Comparison of ENCODE assay signal across 12 mouse cellular contexts in the genomic region with DNA sequence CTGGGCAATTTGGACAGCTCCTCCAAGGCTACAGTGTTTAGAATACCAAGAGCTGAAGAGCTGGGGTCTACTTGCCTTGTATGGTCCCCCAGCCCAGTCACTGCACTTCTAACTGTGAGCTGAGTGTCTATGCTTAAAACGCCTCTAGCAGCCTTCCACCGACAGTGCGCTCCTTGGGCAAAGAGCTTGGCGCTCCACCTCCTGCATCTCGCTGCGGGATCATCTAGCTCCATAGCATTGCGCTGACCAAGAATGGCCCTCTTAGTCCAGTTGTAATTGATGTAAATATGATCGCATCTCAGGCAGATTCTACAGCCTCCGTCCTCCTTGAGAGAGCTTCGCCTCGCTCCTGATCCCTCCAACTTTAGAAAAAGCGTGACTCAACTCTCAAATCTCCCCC. TPM values are rescaled to one million over a fixed set of nuclear protein-coding genes. Genes with fewer than 3 reads are reported as not detected.
DNase-seq lines count a peak whose midpoint lies in the region; ATAC-seq and TF ChIP-seq lines count a peak whose summit lies in the region.
"Had no signal": no experiment of that assay in that cellular context is flagged by ENCODE, and none has a peak within 500 bp of the region (broad histone marks: within the 10 kb centered on the region; RNA-seq: fewer than 3 reads in every experiment).

No protein-coding gene starts in this region.

- H3K4me1 ChIP-seq in forebrain, embryonic 11.5 days (replicated peaks; ENCODE audit: control insufficient read depth, insufficient read depth, low read length), result peaks cover 4% of the 10 kb centered on the region; the same call in 1 of the 2 replicates
- peaks cover 19% of the 10 kb centered on the region for H3K4me1 ChIP-seq in forebrain, embryonic 10.5 days
- H3K4me1 ChIP-seq in cerebellum, adult 2 months (ENCODE audit: control insufficient read depth, insufficient read depth, low read length), result peaks cover 4% of the 10 kb centered on the region; the same call in 1 of the 2 replicates
- H3K4me1 ChIP-seq in hindbrain, embryonic 12.5 days, result peaks cover 6% of the 10 kb centered on the region; the same call in 1 of the 2 replicates
- H3K4me1 ChIP-seq in neural tube, embryonic 13.5 days (replicated peaks), result peaks cover 18% of the 10 kb centered on the region
- H3K4me1 ChIP-seq in heart, embryonic 10.5 days, result peaks cover 12% of the 10 kb centered on the region
- H3K4me1 ChIP-seq: liver, embryonic 15.5 days had no signal

- H3K27me3 ChIP-seq in forebrain, embryonic 11.5 days (ENCODE audit: control insufficient read depth, insufficient read depth, low read length), result peaks cover 18% of the 10 kb centered on the region
- H3K27me3 ChIP-seq in forebrain, embryonic 10.5 days (ENCODE audit: poor library complexity, severe bottlenecking), result peaks cover 51% of the 10 kb centered on the region
- no peaks in the 10 kb centered on the region for H3K27me3 ChIP-seq in cerebellum, adult 2 months (ENCODE audit: control insufficient read depth, insufficient read depth, low read length)
- peaks cover 32% of the 10 kb centered on the region for H3K27me3 ChIP-seq in hindbrain, embryonic 12.5 days
- peaks cover 33% of the 10 kb centered on the region for H3K27me3 ChIP-seq in neural tube, embryonic 13.5 days
- peaks cover 40% of the 10 kb centered on the region for H3K27me3 ChIP-seq in heart, embryonic 10.5 days (ENCODE audit: insufficient read depth, poor library complexity, severe bottlenecking)

- no peak for ATAC-seq in forebrain, embryonic 11.5 days (replicated peaks; ENCODE audit: low FRiP score)
- ATAC-seq in hindbrain, embryonic 12.5 days (ENCODE audit: low FRiP score), result no peak
- no peak for ATAC-seq in neural tube, embryonic 13.5 days (ENCODE audit: low read depth)
- ATAC-seq in megakaryocyte progenitor cell, adult 5-6 weeks (replicated peaks; ENCODE audit: poor library complexity), result no peak

- 10% methylated on average over 12 of the region's 12 CpGs for WGBS in forebrain, embryonic 11.5 days
- WGBS in forebrain, embryonic 10.5 days, result 11% methylated on average over 12 of the region's 12 CpGs
- 4% methylated on average over 12 of the region's 12 CpGs for WGBS in cerebellum, adult 2 months
- 17% methylated on average over 12 of the region's 12 CpGs for WGBS in hindbrain, embryonic 12.5 days
- 13% methylated on average over 12 of the region's 12 CpGs for WGBS in neural tube, embryonic 13.5 days
- WGBS in heart, embryonic 10.5 days, result 15% methylated on average over 12 of the region's 12 CpGs

- H3K9ac ChIP-seq in forebrain, embryonic 11.5 days (ENCODE audit: low read length), result no peak overlapping the region
- H3K9ac ChIP-seq in hindbrain, embryonic 12.5 days, result 0 out of 2 replicates have a peak overlapping the region, but pooled peaks have one; percentile 13
- H3K9ac ChIP-seq in neural tube, embryonic 13.5 days, result peak overlapping the region; percentile 78
- H3K9ac ChIP-seq: embryonic facial prominence, embryonic 15.5 days; heart, embryonic 13.5 days; liver, embryonic 15.5 days had no signal

- TF ChIP-seq CTCF in cerebellum, adult 2 months (IDR thresholded peaks at IDR 0.05; ENCODE audit: borderline replicate concordance, insufficient read depth, low read depth, low read length), result no peak

- H3K36me3 ChIP-seq in forebrain, embryonic 11.5 days (ENCODE audit: control insufficient read depth, insufficient read depth, low read length), result no peaks in the 10 kb centered on the region
- H3K36me3 ChIP-seq in forebrain, embryonic 10.5 days (replicated peaks), result no peaks in the 10 kb centered on the region
- no peaks in the 10 kb centered on the region for H3K36me3 ChIP-seq in hindbrain, embryonic 12.5 days
- H3K36me3 ChIP-seq in neural tube, embryonic 13.5 days, result no peaks in the 10 kb centered on the region
- no peaks in the 10 kb centered on the region for H3K36me3 ChIP-seq in heart, embryonic 10.5 days
- H3K36me3 ChIP-seq: embryonic facial prominence, embryonic 15.5 days; heart, embryonic 13.5 days; liver, embryonic 15.5 days had no signal

- no peak for TF ChIP-seq POLR2A in cerebellum, adult 2 months (IDR thresholded peaks at IDR 0.05; ENCODE audit: borderline replicate concordance, insufficient read depth, low read length)

- DNase-seq in forebrain, embryonic 11.5 days (ENCODE audit: low spot score), result peak; percentile 49
- no peak for DNase-seq in forebrain, embryonic 10.5 days (ENCODE audit: extremely low spot score, low spot score)
- peak; percentile 59 to 60 for DNase-seq in cerebellum, adult 2 months
- DNase-seq in thymus, postnatal 14 days, result no peak
- DNase-seq in heart, embryonic 10.5 days (ENCODE audit: low spot score), result no peak
- DNase-seq: thymus, postnatal 36 days had no signal

- H3K9me3 ChIP-seq in forebrain, embryonic 11.5 days (ENCODE audit: control insufficient read depth, low read length), result no peaks in the 10 kb centered on the region
- H3K9me3 ChIP-seq in forebrain, embryonic 10.5 days, result no peaks in the 10 kb centered on the region
- no peaks in the 10 kb centered on the region for H3K9me3 ChIP-seq in hindbrain, embryonic 12.5 days (replicated peaks)
- no peaks in the 10 kb centered on the region for H3K9me3 ChIP-seq in neural tube, embryonic 13.5 days
- H3K9me3 ChIP-seq in heart, embryonic 10.5 days, result no peaks in the 10 kb centered on the region
- H3K9me3 ChIP-seq: embryonic facial prominence, embryonic 15.5 days; heart, embryonic 13.5 days; liver, embryonic 15.5 days had no signal

- no peak overlapping the region for H3K4me3 ChIP-seq in forebrain, embryonic 11.5 days (ENCODE audit: low read depth, low read length)
- no peak overlapping the region for H3K4me3 ChIP-seq in forebrain, embryonic 10.5 days
- H3K4me3 ChIP-seq in cerebellum, adult 2 months (replicated peaks; ENCODE audit: insufficient read depth, low read depth, low read length), result peak overlapping the region; percentile 68
- H3K4me3 ChIP-seq in hindbrain, embryonic 12.5 days, result peak overlapping the region; percentile 62
- peak overlapping the region; percentile 60 for H3K4me3 ChIP-seq in neural tube, embryonic 13.5 days
- H3K4me3 ChIP-seq in heart, embryonic 10.5 days, result no peak overlapping the region
- H3K4me3 ChIP-seq: liver, embryonic 15.5 days had no signal

- no peak overlapping the region for H3K27ac ChIP-seq in forebrain, embryonic 11.5 days (ENCODE audit: low read depth, low read length)
- H3K27ac ChIP-seq in forebrain, embryonic 10.5 days, result no peak overlapping the region
- H3K27ac ChIP-seq in cerebellum, adult 2 months (ENCODE audit: insufficient read depth, low read length), result peak overlapping the region; percentile 1; the same call in 1 of the 2 replicates
- no peak overlapping the region for H3K27ac ChIP-seq in hindbrain, embryonic 12.5 days
- H3K27ac ChIP-seq in neural tube, embryonic 13.5 days (replicated peaks), result no peak overlapping the region
- no peak overlapping the region for H3K27ac ChIP-seq in heart, embryonic 10.5 days
- H3K27ac ChIP-seq: embryonic facial prominence, embryonic 15.5 days; heart, embryonic 13.5 days; liver, embryonic 15.5 days had no signal

- no peak overlapping the region for H3K4me2 ChIP-seq in forebrain, embryonic 11.5 days (ENCODE audit: low read depth, low read length, severe bottlenecking)
- peak overlapping the region; percentile 93 for H3K4me2 ChIP-seq in hindbrain, embryonic 12.5 days (replicated peaks)
- peak overlapping the region; percentile 82 for H3K4me2 ChIP-seq in neural tube, embryonic 13.5 days
- H3K4me2 ChIP-seq: liver, embryonic 15.5 days had no signal

RNA-seq across cellular contexts. Expression of a gene that starts 1.2 kb away (rescaled TPM):
- 0.20 and 0.28 TPM in 2 replicates for polyA plus RNA-seq in forebrain, embryonic 11.5 days (2014; fragmentation: Nextera tagmentation; extraction: Ambion mirVana)
- polyA plus RNA-seq in forebrain, embryonic 10.5 days (2016; fragmentation: Nextera tagmentation; extraction: Ambion mirVana), result 0.04 TPM in 1 of 2 replicates, not detected in the other
- 51.7 and 60.5 TPM in 2 replicates for polyA plus RNA-seq in cerebellum, adult 2 months (2012; rRNA removed)
- 4.0 and 5.4 TPM in 2 replicates for polyA plus RNA-seq in hindbrain, embryonic 12.5 days (2016; fragmentation: Nextera tagmentation; extraction: Ambion mirVana)
- polyA plus RNA-seq in neural tube, embryonic 13.5 days (2015; fragmentation: Nextera tagmentation; extraction: Ambion mirVana), result 10.9 and 11.1 TPM in 2 replicates
- total RNA-seq in megakaryocyte progenitor cell, adult 5-6 weeks (2015), result not detected in 2 replicates
- total RNA-seq in megakaryocyte progenitor cell, adult 5-6 weeks (2017), result not detected in 2 replicates
- 0.04 and 0.08 TPM in 2 replicates for polyA plus RNA-seq in heart, embryonic 10.5 days (2016; fragmentation: Nextera tagmentation; extraction: Ambion mirVana)

Comparison
In these comparisons a context has a peak if more than half of its experiments do, and no peak if none do; other contexts are left out.
1. DNase-seq: peak in forebrain, embryonic 11.5 days (single experiment) and cerebellum, adult 2 months (2 of 2); none in forebrain, embryonic 10.5 days (single experiment), thymus, postnatal 14 days (single experiment) and heart, embryonic 10.5 days (single experiment).
2. H3K4me3 ChIP-seq: peak in cerebellum, adult 2 months (single experiment), hindbrain, embryonic 12.5 days (single experiment) and neural tube, embryonic 13.5 days (single experiment); none in forebrain, embryonic 11.5 days (single experiment), forebrain, embryonic 10.5 days (single experiment) and heart, embryonic 10.5 days (single experiment).